Mouse (Mus musculus): ENCODE data around the gene Slc17a2. TPM values are rescaled to one million over a fixed set of nuclear protein-coding genes. Genes with fewer than 3 reads are reported as not detected.

Gene Slc17a2
- polyA plus RNA-seq, 1 experiment from 2014 or later, result not detected

DNA sequence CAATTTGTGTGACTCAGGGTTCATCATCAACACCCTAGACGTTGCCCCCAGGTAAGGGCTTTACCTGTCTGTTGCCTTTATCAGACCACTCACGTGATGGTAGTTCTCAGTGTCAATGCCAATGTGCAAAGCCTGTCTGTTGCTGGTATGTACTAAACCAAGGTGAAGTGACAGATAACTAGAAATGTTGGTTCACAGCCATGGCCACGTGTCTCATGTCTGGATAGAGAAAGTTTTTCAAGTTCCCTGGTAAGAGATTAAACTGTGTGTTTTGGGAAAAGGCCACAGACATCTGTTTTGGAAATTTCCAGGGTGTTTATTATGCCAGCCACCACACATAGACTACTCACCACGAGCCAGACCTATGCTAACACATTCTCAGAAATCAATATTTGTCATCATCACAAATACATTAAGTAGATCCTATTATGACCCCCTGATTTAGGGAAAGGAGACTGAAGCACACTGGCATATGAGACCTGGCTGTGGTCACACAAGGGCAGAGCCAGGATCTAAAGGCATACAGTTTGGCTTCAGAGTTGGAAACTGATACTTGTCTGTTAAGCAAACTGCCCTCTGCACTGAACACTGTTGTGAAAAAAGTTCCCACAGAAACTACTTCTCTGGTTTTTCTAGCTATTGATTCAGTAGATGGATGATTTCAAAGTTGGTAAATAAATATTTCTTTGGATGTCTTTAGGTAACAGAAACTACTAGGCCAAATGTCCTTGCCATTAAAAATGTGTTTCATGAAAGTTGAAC lies 13.6 kb downstream of the Slc17a2 start:
- DNase-seq (ENCODE audit: low spot score), result no peak
- H3K9me3 ChIP-seq, result no peaks in the 10 kb centered on the region
- H3K4me3 ChIP-seq, result no peak overlapping the region
- no peaks in the 10 kb centered on the region for H3K4me1 ChIP-seq (replicated peaks)
- no peaks in the 10 kb centered on the region for H3K27me3 ChIP-seq (ENCODE audit: insufficient read depth, poor library complexity, severe bottlenecking)
- no peak overlapping the region for H3K27ac ChIP-seq
- 79% methylated on average over 4 of the region's 4 CpGs for WGBS
- H3K36me3 ChIP-seq, result no peaks in the 10 kb centered on the region

DNA sequence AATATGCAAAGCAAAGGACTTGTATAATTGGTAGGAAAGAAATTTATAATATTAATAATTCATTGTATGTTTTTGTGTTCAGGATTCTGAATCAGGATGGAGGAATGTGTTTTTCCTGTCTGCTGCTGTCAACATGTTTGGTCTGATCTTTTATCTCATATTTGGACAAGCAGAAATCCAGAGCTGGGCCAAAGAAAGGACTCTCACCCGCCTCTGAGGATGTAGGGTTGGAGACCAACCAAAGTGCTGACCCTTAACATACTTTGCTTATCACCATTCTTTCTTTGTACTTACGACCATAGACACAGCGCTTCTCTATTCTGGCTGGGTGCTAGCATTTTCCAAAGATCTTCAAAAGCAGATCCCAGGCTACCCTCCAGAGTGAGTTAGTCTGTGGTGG lies 15.4 kb downstream of the Slc17a2 start:
- H3K27ac ChIP-seq, result no peak overlapping the region
- no peaks in the 10 kb centered on the region for H3K27me3 ChIP-seq (ENCODE audit: insufficient read depth, poor library complexity, severe bottlenecking)
- H3K36me3 ChIP-seq, result no peaks in the 10 kb centered on the region
- H3K9me3 ChIP-seq, result no peaks in the 10 kb centered on the region
- WGBS, result 86% methylated on average over 3 of the region's 3 CpGs
- no peaks in the 10 kb centered on the region for H3K4me1 ChIP-seq (replicated peaks)
- DNase-seq (ENCODE audit: low spot score), result no peak
- no peak overlapping the region for H3K4me3 ChIP-seq

GRCm38 (mm10) chr13:23826606-23827005 lies 19.8 kb downstream of the Slc17a2 start:
- Histone ChIP-seq H3K27ac (no peak overlapping the region), H3K27me3 (ENCODE audit: insufficient read depth, poor library complexity, severe bottlenecking) (no peaks in the 10 kb centered on the region), H3K4me1 (replicated peaks) (no peaks in the 10 kb centered on the region), H3K4me3 (no peak overlapping the region), H3K9me3 (no peaks in the 10 kb centered on the region), H3K36me3 (no peaks in the 10 kb centered on the region)
- no peak for DNase-seq (ENCODE audit: low spot score)
- 82% methylated on average over 3 of the region's 3 CpGs for WGBS

GRCm38 (mm10) chr13:23833053-23833452 lies 26.3 kb downstream of the Slc17a2 start:
- H3K9me3 ChIP-seq, result no peaks in the 10 kb centered on the region
- no peak overlapping the region for H3K4me3 ChIP-seq
- no peaks in the 10 kb centered on the region for H3K4me1 ChIP-seq (replicated peaks)
- DNase-seq (ENCODE audit: low spot score), result peak; percentile 42
- no peaks in the 10 kb centered on the region for H3K36me3 ChIP-seq
- no peak overlapping the region for H3K27ac ChIP-seq
- 18% methylated on average over 6 of the region's 6 CpGs for WGBS
- no peaks in the 10 kb centered on the region for H3K27me3 ChIP-seq (ENCODE audit: insufficient read depth, poor library complexity, severe bottlenecking)

DNA sequence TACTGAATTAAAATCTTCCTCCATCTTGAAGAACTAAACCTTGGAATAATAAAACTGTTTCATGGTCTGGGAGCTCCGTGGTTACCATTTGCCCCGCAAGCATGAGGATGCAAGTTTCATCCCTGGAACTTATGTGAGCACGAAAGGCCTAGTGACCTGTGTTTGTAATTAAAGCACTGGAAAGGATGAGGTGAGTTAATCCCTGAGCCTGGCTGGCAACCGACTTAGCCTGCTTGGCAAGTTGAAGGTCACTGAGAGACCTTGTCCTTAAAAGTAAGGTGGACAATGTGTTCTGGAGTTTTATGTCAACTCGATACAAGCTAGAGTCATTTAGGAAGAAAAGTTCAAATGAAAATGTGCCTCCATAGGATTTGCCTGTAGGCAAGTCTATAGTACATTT lies 28.0 kb downstream of the Slc17a2 start:
- no peaks in the 10 kb centered on the region for H3K4me1 ChIP-seq (replicated peaks)
- H3K27me3 ChIP-seq (ENCODE audit: insufficient read depth, poor library complexity, severe bottlenecking), result no peaks in the 10 kb centered on the region
- 95% methylated on average over 5 of the region's 5 CpGs for WGBS
- H3K27ac ChIP-seq, result no peak overlapping the region
- H3K9me3 ChIP-seq, result no peaks in the 10 kb centered on the region
- no peak overlapping the region for H3K4me3 ChIP-seq
- no peak for DNase-seq (ENCODE audit: low spot score)
- H3K36me3 ChIP-seq, result no peaks in the 10 kb centered on the region

DNA sequence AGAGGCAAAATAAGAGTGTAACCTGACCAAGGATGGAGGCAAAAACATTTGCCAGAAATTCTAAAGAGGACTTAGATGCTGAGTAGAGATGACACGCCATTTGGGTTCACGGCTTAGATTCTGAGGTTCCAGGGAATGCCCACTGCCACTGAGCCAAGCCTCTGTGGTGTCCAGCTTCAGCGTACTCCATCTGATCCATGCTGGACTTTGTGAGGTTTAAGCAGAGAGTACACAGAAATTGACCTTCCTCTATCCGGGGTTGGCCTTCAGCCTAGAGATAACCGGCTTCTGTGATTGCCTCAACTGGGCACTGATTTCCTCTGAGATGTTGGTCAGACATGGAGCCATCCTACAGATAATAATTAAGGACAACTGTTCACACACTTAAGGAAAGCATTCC lies 29.8 kb downstream of the Slc17a2 start:
- WGBS, result 93% methylated on average over 5 of the region's 5 CpGs
- no peak overlapping the region for H3K4me3 ChIP-seq
- H3K27me3 ChIP-seq (ENCODE audit: insufficient read depth, poor library complexity, severe bottlenecking), result no peaks in the 10 kb centered on the region
- DNase-seq (ENCODE audit: low spot score), result no peak
- H3K36me3 ChIP-seq, result no peaks in the 10 kb centered on the region
- H3K27ac ChIP-seq, result no peak overlapping the region
- no peaks in the 10 kb centered on the region for H3K9me3 ChIP-seq
- no peaks in the 10 kb centered on the region for H3K4me1 ChIP-seq (replicated peaks)

GRCm38 (mm10) chr13:23839308-23839707 lies 32.5 kb downstream of the Slc17a2 start, which contains the start of gene Slc17a3:
Gene Slc17a3 (plus strand): TSS chr13:23839434.
- WGBS, result 77% methylated on average over 2 of the region's 2 CpGs
- Histone ChIP-seq H3K27ac (no peak within 1 kb of the TSS), H3K4me3 (no peak within 1 kb of the TSS), H3K36me3 (no peaks in the 10 kb centered on the region), H3K27me3 (ENCODE audit: insufficient read depth, poor library complexity, severe bottlenecking) (no peaks in the 10 kb centered on the region), H3K4me1 (replicated peaks) (no peaks in the 10 kb centered on the region), H3K9me3 (no peaks in the 10 kb centered on the region)
- no peak for DNase-seq (ENCODE audit: low spot score)

GRCm38 (mm10) chr13:23845851-23846250 lies 39.1 kb downstream of the Slc17a2 start:
- no peaks in the 10 kb centered on the region for H3K27me3 ChIP-seq (ENCODE audit: insufficient read depth, poor library complexity, severe bottlenecking)
- no peak for DNase-seq (ENCODE audit: low spot score)
- 72% methylated on average over 4 of the region's 4 CpGs for WGBS
- no peaks in the 10 kb centered on the region for H3K4me1 ChIP-seq (replicated peaks)
- H3K4me3 ChIP-seq, result no peak overlapping the region
- H3K36me3 ChIP-seq, result no peaks in the 10 kb centered on the region
- H3K27ac ChIP-seq, result no peak overlapping the region
- no peaks in the 10 kb centered on the region for H3K9me3 ChIP-seq

- no peak overlapping the region for H3K27ac ChIP-seq
- H3K9me3 ChIP-seq, result no peaks in the 10 kb centered on the region
- H3K4me3 ChIP-seq, result no peak overlapping the region
- no peaks in the 10 kb centered on the region for H3K36me3 ChIP-seq
- no peak for DNase-seq (ENCODE audit: low spot score)
- H3K4me1 ChIP-seq (replicated peaks), result no peaks in the 10 kb centered on the region
- 86% methylated on average over 2 of the region's 2 CpGs for WGBS
- no peaks in the 10 kb centered on the region for H3K27me3 ChIP-seq (ENCODE audit: insufficient read depth, poor library complexity, severe bottlenecking)
These were observed 42.5 kb downstream of the Slc17a2 start for GRCm38 (mm10) chr13:23849299-23849698.

- H3K27ac ChIP-seq, result no peak overlapping the region
- no peaks in the 10 kb centered on the region for H3K9me3 ChIP-seq
- no peak overlapping the region for H3K4me3 ChIP-seq
- H3K36me3 ChIP-seq, result no peaks in the 10 kb centered on the region
- no peaks in the 10 kb centered on the region for H3K27me3 ChIP-seq (ENCODE audit: insufficient read depth, poor library complexity, severe bottlenecking)
- H3K4me1 ChIP-seq (replicated peaks), result no peaks in the 10 kb centered on the region
- WGBS, result 73% methylated on average over 3 of the region's 3 CpGs
- DNase-seq (ENCODE audit: low spot score), result no peak
These were observed 49.6 kb downstream of the Slc17a2 start for GRCm38 (mm10) chr13:23856401-23856800.

DNA sequence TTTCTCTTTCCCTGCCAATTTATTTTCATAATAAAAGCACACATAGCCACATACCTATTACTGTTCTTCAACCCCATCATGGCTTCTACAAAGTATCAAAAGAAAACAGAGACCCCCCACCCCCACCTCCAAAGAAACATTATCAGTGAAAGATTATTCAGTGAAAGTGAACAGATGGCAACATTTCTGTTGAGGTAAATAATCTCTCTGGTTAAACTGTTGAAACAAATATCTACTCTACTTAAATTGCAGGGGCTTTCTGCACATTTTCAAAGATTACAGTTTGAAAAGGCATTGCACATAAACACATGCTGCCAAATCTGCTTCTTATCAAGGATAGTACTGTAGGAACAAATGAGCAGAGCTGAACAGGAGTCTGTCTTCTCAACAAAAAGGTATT lies 55.0 kb downstream of the Slc17a2 start:
- Histone ChIP-seq H3K27ac (no peak overlapping the region), H3K4me3 (no peak overlapping the region), H3K36me3 (no peaks in the 10 kb centered on the region), H3K27me3 (ENCODE audit: insufficient read depth, poor library complexity, severe bottlenecking) (no peaks in the 10 kb centered on the region), H3K4me1 (replicated peaks) (no peaks in the 10 kb centered on the region), H3K9me3 (no peaks in the 10 kb centered on the region)
- no peak for DNase-seq (ENCODE audit: low spot score)

- no peaks in the 10 kb centered on the region for H3K27me3 ChIP-seq (ENCODE audit: insufficient read depth, poor library complexity, severe bottlenecking)
- no peak overlapping the region for H3K27ac ChIP-seq
- no peak overlapping the region for H3K4me3 ChIP-seq
- 89% methylated on average over 9 of the region's 9 CpGs for WGBS
- DNase-seq (ENCODE audit: low spot score), result no peak
- no peaks in the 10 kb centered on the region for H3K36me3 ChIP-seq
- no peaks in the 10 kb centered on the region for H3K4me1 ChIP-seq (replicated peaks)
- no peaks in the 10 kb centered on the region for H3K9me3 ChIP-seq
These were observed 57.9 kb downstream of the Slc17a2 start for GRCm38 (mm10) chr13:23864711-23865110.

GRCm38 (mm10) chr13:23866086-23866710 lies 59.4 kb downstream of the Slc17a2 start:
- Histone ChIP-seq H3K9me3 (no peaks in the 10 kb centered on the region), H3K4me3 (no peak overlapping the region), H3K27me3 (ENCODE audit: insufficient read depth, poor library complexity, severe bottlenecking) (no peaks in the 10 kb centered on the region), H3K27ac (0 out of 2 replicates have a peak overlapping the region, but pooled peaks have one; percentile 4), H3K4me1 (replicated peaks) (no peaks in the 10 kb centered on the region), H3K36me3 (no peaks in the 10 kb centered on the region)
- WGBS, result 81% methylated on average over 9 of the region's 9 CpGs
- DNase-seq (ENCODE audit: low spot score), result no peak
